Mouse (Mus musculus) midbrain, embryonic 16.5 days (tissue): ENCODE data around the gene Hecw1. TPM values are rescaled to one million over a fixed set of nuclear protein-coding genes. Genes with fewer than 3 reads are reported as not detected.

Experiments
- polyA plus RNA-seq: library from polyadenylated mRNA; unstranded; fragments of >200 nt; fragmentation: Nextera tagmentation; extraction: Ambion mirVana; gene quantifications from 2 replicates; pipeline ENCODE4 v1.2.1, GENCODE M21; 2015

Hecw1 gene
- polyA plus RNA-seq, 1 experiment from 2014 or later, result 45.9 TPM

Other genes starting within 250 kb of the Hecw1 start
- gene Mrpl32, start 89.9 kb upstream of the Hecw1 start, polyA plus RNA-seq, result 107 and 110 TPM in 2 replicates
- 159 and 168 TPM in 2 replicates for gene Psma2, start 90.0 kb upstream of the Hecw1 start, polyA plus RNA-seq
- gene AW209491, start 106.9 kb upstream of the Hecw1 start, polyA plus RNA-seq, result 49.9 and 59.5 TPM in 2 replicates